In the genomic region with DNA sequence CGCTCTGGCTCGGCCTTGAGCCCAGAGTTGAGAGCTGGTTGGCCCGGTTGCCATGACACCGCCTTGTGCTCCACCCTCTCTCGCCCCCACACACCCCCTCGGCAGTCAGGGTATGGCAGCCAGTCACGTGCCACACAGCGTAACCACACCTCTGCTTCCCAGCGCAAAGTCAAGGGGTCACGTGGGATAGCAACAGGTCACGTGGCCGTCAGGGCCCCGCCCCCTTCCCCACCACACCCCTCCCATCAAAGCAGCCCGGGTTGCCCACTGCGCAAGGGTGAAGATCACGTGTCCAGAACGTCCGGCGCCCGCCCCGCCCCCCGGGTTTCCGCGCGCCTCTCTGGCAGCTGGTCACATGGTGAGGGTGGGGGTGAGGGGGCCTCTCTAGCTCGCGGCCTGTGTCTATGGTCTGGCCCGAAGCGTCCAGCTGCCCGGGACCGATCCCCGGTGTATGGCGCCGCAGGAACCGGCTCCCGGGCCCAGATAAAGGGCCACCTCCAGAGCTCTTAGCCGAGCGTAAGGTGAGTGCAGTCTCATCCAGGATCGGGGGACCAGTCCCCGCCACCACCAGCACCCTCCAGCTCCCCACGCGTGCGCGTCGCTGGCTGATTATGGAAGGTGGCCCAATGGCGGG, we compare ENCODE assay signal across 8 mouse cellular contexts. TPM values are rescaled to one million over a fixed set of nuclear protein-coding genes. Genes with fewer than 3 reads are reported as not detected.
DNase-seq lines count a peak whose midpoint lies in the region; ATAC-seq and TF ChIP-seq lines count a peak whose summit lies in the region.

A gene (plus strand): TSS at position 296 of the 634 bp plus-strand sequence.

- WGBS in forebrain, embryonic 15.5 days, result 0% methylated on average over 37 of the region's 46 CpGs
- WGBS in lung, adult 2 months, result under 1% methylated on average over 46 of the region's 46 CpGs

- DNase-seq in ES-E14 (ENCODE audit: low read depth, low spot score), result peak; percentile 97
- DNase-seq in cerebellum, adult 11-12 months, result peak; percentile 99
- peak; percentile 96 for DNase-seq in heart, postnatal 25 days (ENCODE audit: low spot score)
- peak; percentile 97 to 99 for DNase-seq in layer of hippocampus, adult 18-20 months (ENCODE audit: low spot score in 2 of 2)
- DNase-seq in lung, adult 2 months, result peak; percentile 95
- peak; percentile 94 to 96 for DNase-seq in thymus, adult 18-20 months

- peaks cover 36% of the 10 kb centered on the region for H3K36me3 ChIP-seq in ES-E14 (ENCODE audit: control insufficient read depth, insufficient read depth, low read length, poor library complexity, severe bottlenecking)
- peaks cover 39% of the 10 kb centered on the region for H3K36me3 ChIP-seq in forebrain, embryonic 15.5 days

- no peaks in the 10 kb centered on the region for H3K27me3 ChIP-seq in forebrain, embryonic 15.5 days

- intact Hi-C loops in heart, postnatal 25 days (cut with DNase I), result no loop called here

- peak; percentile 66 for TF ChIP-seq POLR2A in lung, adult 2 months (IDR thresholded peaks at IDR 0.05; ENCODE audit: borderline replicate concordance, extremely low read depth, low read depth, low read length)

- peaks cover 2 to 13% of the 10 kb centered on the region in 2 experiments; a peak in 3 of 4 replicates for H3K4me1 ChIP-seq in ES-E14 (ENCODE audit: control insufficient read depth in 2 of 2, insufficient read depth in 2 of 2, low read length in 2 of 2, poor library complexity in 1 of 2)
- peaks cover 50% of the 10 kb centered on the region for H3K4me1 ChIP-seq in forebrain, embryonic 15.5 days
- peaks cover 9% of the 10 kb centered on the region; the same call in 1 of the 2 replicates for H3K4me1 ChIP-seq in lung, adult 2 months (ENCODE audit: control insufficient read depth, insufficient read depth, low read length)

- H3K9me3 ChIP-seq in ES-E14 (ENCODE audit: control insufficient read depth, insufficient read depth, low read depth, low read length), result no peaks in the 10 kb centered on the region
- no peaks in the 10 kb centered on the region for H3K9me3 ChIP-seq in forebrain, embryonic 15.5 days

- TF ChIP-seq CTCF in lung, adult 2 months (IDR thresholded peaks at IDR 0.05; ENCODE audit: insufficient read depth, low read length), result no peak

- peak within 1 kb of the TSS; percentile 84 to 99 for H3K4me3 ChIP-seq in ES-E14 (ENCODE audit: insufficient read depth in 1 of 2, low read depth in 1 of 2, low read length in 2 of 2, poor library complexity in 1 of 2, severe bottlenecking in 1 of 2)
- H3K4me3 ChIP-seq in forebrain, embryonic 15.5 days, result peak within 1 kb of the TSS; percentile 79
- H3K4me3 ChIP-seq in lung, adult 2 months (replicated peaks; ENCODE audit: extremely low read depth, low read depth, low read length), result peak within 1 kb of the TSS; percentile 84

- peak within 1 kb of the TSS; percentile 75 for H3K4me2 ChIP-seq in forebrain, embryonic 15.5 days (replicated peaks)

- in situ Hi-C loops in ES-E14 (cut with MboI; ENCODE audit: low sequenced_read_pairs in 2 of 2, unreplicated experiment in 2 of 2), result no loop called here

- peak; percentile 86 for ATAC-seq in forebrain, embryonic 15.5 days (replicated peaks)
- ATAC-seq in neutrophil, adult 5-6 weeks (ENCODE audit: extremely low read depth, insufficient number of reproducible peaks, low FRiP score, poor library complexity, severe bottlenecking), result peak; percentile 79

- H3K9ac ChIP-seq in ES-E14 (ENCODE audit: insufficient read depth, low read depth, low read length, poor library complexity, severe bottlenecking), result peak within 1 kb of the TSS; percentile 98
- H3K9ac ChIP-seq in forebrain, embryonic 15.5 days (replicated peaks), result peak within 1 kb of the TSS; percentile 89

- H3K27ac ChIP-seq in ES-E14 (ENCODE audit: insufficient read depth, low read depth, low read length, poor library complexity, severe bottlenecking), result peak within 1 kb of the TSS; percentile 77
- H3K27ac ChIP-seq in forebrain, embryonic 15.5 days (replicated peaks), result peak within 1 kb of the TSS; percentile 93

TF ChIP-seq in ES-E14, 5 proteins besides CTCF, POLR2A, EP300 and RAD21:
- TF ChIP-seq HCFC1 (IDR thresholded peaks at IDR 0.05; ENCODE audit: borderline replicate concordance, insufficient read depth, low read length) (0 out of 2 replicates have a peak, but pooled peaks have one; percentile 64), ZNF384 (IDR thresholded peaks at IDR 0.05; ENCODE audit: low read depth, low read length) (no peak), ZC3H11A (IDR thresholded peaks at IDR 0.05; ENCODE audit: borderline replicate concordance, low read depth, low read length) (no peak), CHD2 (IDR thresholded peaks at IDR 0.05; ENCODE audit: low read depth, low read length) (no peak)

RNA-seq across cellular contexts. Expression of the gene that starts here (rescaled TPM):
- 502 and 522 TPM in 2 replicates for total RNA-seq in ES-E14 (2012; rRNA removed)
- polyA plus RNA-seq in forebrain, embryonic 15.5 days (2015; fragmentation: Nextera tagmentation; extraction: Ambion mirVana), result 1,729 and 1,809 TPM in 2 replicates
- total RNA-seq in heart, postnatal 25 days (2021), result 10 to 100 TPM; 76.1 to 83.3 TPM
- 10 to 100 TPM; 83.9 to 91.1 TPM for total RNA-seq in layer of hippocampus, adult 18-20 months (2021)
- polyA plus RNA-seq in lung, adult 2 months (2012; rRNA removed), result 151 and 182 TPM in 2 replicates
- total RNA-seq in neutrophil, adult 5-6 weeks (2017), result 25.9 and 31.7 TPM in 2 replicates

Comparison
In these comparisons a context has a peak if more than half of its experiments do, and no peak if none do; other contexts are left out.
1. Peak in every context shown above with its lines: DNase-seq, ATAC-seq, H3K4me3 ChIP-seq and H3K27ac ChIP-seq.